Mouse (Mus musculus) forebrain, embryonic 15.5 days (tissue): Measurements from ENCODE around the gene Cldn34b4. TPM values are rescaled to one million over a fixed set of nuclear protein-coding genes. Genes with fewer than 3 reads are reported as not detected.

Experiments
- ATAC-seq: fragments of 200-750 bp; cut with Nextera tagmentation; replicated peaks from 2 replicates; pipeline ENCODE4 v1.8.0; 2017; ENCODE audit warnings: mild to moderate bottlenecking, moderate TSS enrichment, moderate library complexity
- H3K27ac ChIP-seq: fragments of 300-500 bp; sonication (generic); replicated peaks from 2 replicates; pipeline ENCODE4 v1.5.1; 2015; ENCODE audit warnings: mild to moderate bottlenecking, inconsistent platforms
- H3K27me3 ChIP-seq: fragments of 300-500 bp; sonication (generic); 2 replicates; pipeline ENCODE4 v1.6.1; 2015; ENCODE audit warnings: inconsistent platforms
- H3K36me3 ChIP-seq: fragments of 300-500 bp; sonication (generic); 2 replicates; pipeline ENCODE4 v1.6.1; 2015; ENCODE audit warnings: mild to moderate bottlenecking, inconsistent platforms
- H3K4me1 ChIP-seq: fragments of 300-500 bp; sonication (generic); 2 replicates; pipeline ENCODE4 v1.6.1; 2015; ENCODE audit warnings: inconsistent platforms
- H3K4me2 ChIP-seq: fragments of 300-500 bp; sonication (generic); replicated peaks from 2 replicates; pipeline ENCODE4 v1.6.1; 2015; ENCODE audit warnings: mild to moderate bottlenecking, inconsistent platforms
- H3K4me3 ChIP-seq: fragments of 300-500 bp; sonication (generic); 2 replicates; pipeline ENCODE4 v1.5.1; 2015; ENCODE audit warnings: mild to moderate bottlenecking, inconsistent platforms
- H3K9ac ChIP-seq: fragments of 300-500 bp; sonication (generic); replicated peaks from 2 replicates; pipeline ENCODE4 v1.6.1; 2015; ENCODE audit warnings: mild to moderate bottlenecking, inconsistent platforms
- H3K9me3 ChIP-seq: fragments of 300-500 bp; sonication (generic); 2 replicates; pipeline ENCODE4 v1.6.1; 2016; ENCODE audit warnings: inconsistent platforms
- WGBS: fragments of 180-500 bp; shearing (Covaris S2); methylation state at CpG from one replicate; pipeline ENCODE4 v1.1.7; 2015; ENCODE audit warnings: mixed read lengths; 5-methylcytosine and 5-hydroxymethylcytosine counted together
- polyA plus RNA-seq: library from polyadenylated mRNA; unstranded; fragments of >200 nt; fragmentation: Nextera tagmentation; extraction: Ambion mirVana; gene quantifications from 2 replicates; pipeline ENCODE4 v1.2.1, GENCODE M21; 2015

Gene Cldn34b4
- not detected in 2 replicates for polyA plus RNA-seq

- Histone ChIP-seq H3K36me3 (no peaks in the 10 kb centered on the region), H3K27me3 (no peaks in the 10 kb centered on the region), H3K4me3 (no peak within 1 kb of the TSS), H3K27ac (no peak within 1 kb of the TSS), H3K4me2 (no peak within 1 kb of the TSS), H3K9me3 (no peaks in the 10 kb centered on the region), H3K4me1 (no peaks in the 10 kb centered on the region), H3K9ac (no peak within 1 kb of the TSS)
- WGBS = 87% methylated on average over 3 of the region's 3 CpGs
- no peak for ATAC-seq
Measured at GRCm38 (mm10) chrX:76393050-76393449, at the start of gene Cldn34b4. Cldn34b4 (plus strand) TSS chrX:76393350.

Other genes with a start within 250 kb of the Cldn34b4 start
- not detected in 2 replicates for gene Cldn34b3, start 129.0 kb upstream of the Cldn34b4 start, polyA plus RNA-seq
- not detected in 2 replicates for gene Cldn34d, start 209.6 kb downstream of the Cldn34b4 start, polyA plus RNA-seq